Mouse (Mus musculus) embryonic fibroblast, embryonic 13.5 days (primary cell): ENCODE results near the gene Ccdc117.

ENCODE experiments used
- CTCF ChIP-seq: IDR thresholded peaks from 2 replicates; pipeline ENCODE4 v1.5.1; 2011; ENCODE audit warnings: mild to moderate bottlenecking, control low read depth, low read length, moderate library complexity, borderline replicate concordance; ENCODE audit not compliant: insufficient read depth
- POLR2A ChIP-seq: IDR thresholded peaks from 2 replicates; pipeline ENCODE4 v1.6.1; 2011; ENCODE audit warnings: low read depth, mild to moderate bottlenecking, control low read depth, low read length, moderate library complexity

DNA sequence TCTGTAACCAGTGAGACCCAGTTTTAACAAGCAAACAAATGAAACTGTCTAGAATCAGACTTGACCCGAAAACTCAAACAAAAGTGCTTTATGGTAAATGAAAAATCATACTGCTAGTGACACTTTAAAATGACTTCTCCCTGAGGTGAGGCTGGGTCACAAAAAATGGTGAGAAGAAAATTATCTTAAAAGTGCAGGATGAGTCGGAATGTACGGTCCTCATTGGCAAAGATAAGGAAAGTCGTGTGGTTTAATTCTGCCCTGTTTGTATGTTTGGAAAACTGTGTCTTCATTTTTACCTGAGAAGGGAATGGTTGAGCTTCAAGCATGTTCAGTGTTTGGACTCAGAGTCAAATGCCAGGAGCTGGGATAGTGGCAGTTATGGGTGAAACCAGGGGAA lies 29.9 kb upstream of the Ccdc117 start:
- TF ChIP-seq POLR2A (no peak), CTCF (no peak)
